Mouse (Mus musculus): ENCODE measurements around the gene Zfp408.

DNA sequence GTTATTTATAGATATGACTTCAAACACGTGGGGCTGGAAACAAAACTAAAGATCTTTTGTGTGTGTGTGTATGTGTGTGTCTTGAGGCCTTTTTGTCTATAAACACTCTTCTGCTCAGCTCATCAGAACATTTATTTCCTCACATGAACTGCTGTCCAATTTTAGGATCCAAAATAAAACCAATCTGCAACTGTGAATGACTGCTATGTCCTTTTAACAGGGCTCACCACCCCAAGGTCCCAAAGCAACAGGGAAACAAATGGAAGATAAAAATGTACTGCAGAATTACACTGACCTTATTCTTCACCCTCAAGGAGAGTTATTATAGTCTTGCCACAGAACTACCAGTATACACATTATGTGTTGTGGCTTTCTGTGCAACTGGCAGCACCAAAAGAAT, 49.6 kb upstream of the Zfp408 start:
- no peak for TF ChIP-seq GATA1 (IDR thresholded peaks at IDR 0.05; ENCODE audit: low read length)
- TF ChIP-seq TAL1 (IDR thresholded peaks at IDR 0.05; ENCODE audit: low read length): no peak
